Mouse (Mus musculus) heart, embryonic 15.5 days (tissue): ENCODE measurements around the gene Lsamp. TPM values are rescaled to one million over a fixed set of nuclear protein-coding genes. Genes with fewer than 3 reads are reported as not detected.

Experiments
- ATAC-seq: fragments of 200-750 bp; cut with Nextera tagmentation; replicated peaks from 2 replicates; pipeline ENCODE4 v1.8.0; 2017; ENCODE audit warnings: low read depth, moderate TSS enrichment; ENCODE audit not compliant: insufficient number of reproducible peaks, insufficient read depth, low FRiP score
- H3K27ac ChIP-seq: fragments of 300-500 bp; sonication (generic); 2 replicates; pipeline ENCODE4 v1.5.1; 2015; ENCODE audit warnings: mild to moderate bottlenecking, inconsistent platforms
- H3K27me3 ChIP-seq: fragments of 300-500 bp; sonication (generic); 2 replicates; pipeline ENCODE4 v1.6.1; 2015; ENCODE audit warnings: inconsistent platforms
- H3K36me3 ChIP-seq: fragments of 300-500 bp; sonication (generic); 2 replicates; pipeline ENCODE4 v1.6.1; 2015; ENCODE audit warnings: mild to moderate bottlenecking, inconsistent platforms
- H3K4me1 ChIP-seq: fragments of 300-500 bp; sonication (generic); replicated peaks from 2 replicates; pipeline ENCODE4 v1.6.1; 2015; ENCODE audit warnings: inconsistent platforms
- H3K4me2 ChIP-seq: fragments of 300-500 bp; sonication (generic); 2 replicates; pipeline ENCODE4 v1.6.1; 2015; ENCODE audit warnings: inconsistent platforms, mild to moderate bottlenecking, moderate library complexity
- H3K4me3 ChIP-seq: fragments of 300-500 bp; sonication (generic); 2 replicates; pipeline ENCODE4 v1.5.1; 2015; ENCODE audit warnings: mild to moderate bottlenecking, inconsistent platforms
- H3K9ac ChIP-seq: fragments of 300-500 bp; sonication (generic); 2 replicates; pipeline ENCODE4 v1.6.1; 2015; ENCODE audit warnings: mild to moderate bottlenecking, inconsistent platforms
- H3K9me3 ChIP-seq: fragments of 300-500 bp; sonication (generic); replicated peaks from 2 replicates; pipeline ENCODE4 v1.6.1; 2016; ENCODE audit warnings: inconsistent platforms
- WGBS: fragments of 180-500 bp; shearing (Covaris S2); methylation state at CpG from one replicate; pipeline ENCODE4 v1.1.7; 2015; ENCODE audit warnings: mixed read lengths; 5-methylcytosine and 5-hydroxymethylcytosine counted together
- polyA plus RNA-seq: library from polyadenylated mRNA; unstranded; fragments of >200 nt; fragmentation: Nextera tagmentation; extraction: Ambion mirVana; gene quantifications from 2 replicates; pipeline ENCODE4 v1.2.1, GENCODE M21; 2015

Lsamp gene
- polyA plus RNA-seq, 1 experiment from 2014 or later = 1.7 TPM

DNA sequence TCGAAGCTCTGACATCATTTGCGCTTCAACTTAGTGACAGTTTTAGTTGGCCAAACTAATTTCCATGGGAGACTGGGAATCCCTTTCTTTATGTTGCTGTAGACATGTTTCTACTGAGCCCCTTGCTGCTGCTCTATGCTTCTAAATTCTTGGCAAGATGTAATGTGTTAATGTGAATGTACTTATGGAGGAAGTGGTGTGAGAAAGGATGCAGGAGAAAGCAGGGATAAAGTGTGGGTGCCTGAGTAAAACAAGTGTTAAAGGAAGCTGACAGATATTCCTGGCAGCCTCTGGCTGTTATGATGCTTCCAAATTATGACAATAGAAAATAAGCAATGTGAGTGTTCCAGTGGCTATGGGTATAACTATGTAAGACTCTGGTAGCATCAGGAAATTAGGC lies 1140.9 kb downstream of the Lsamp start:
- 91% methylated on average over 2 of the region's 2 CpGs for WGBS

DNA sequence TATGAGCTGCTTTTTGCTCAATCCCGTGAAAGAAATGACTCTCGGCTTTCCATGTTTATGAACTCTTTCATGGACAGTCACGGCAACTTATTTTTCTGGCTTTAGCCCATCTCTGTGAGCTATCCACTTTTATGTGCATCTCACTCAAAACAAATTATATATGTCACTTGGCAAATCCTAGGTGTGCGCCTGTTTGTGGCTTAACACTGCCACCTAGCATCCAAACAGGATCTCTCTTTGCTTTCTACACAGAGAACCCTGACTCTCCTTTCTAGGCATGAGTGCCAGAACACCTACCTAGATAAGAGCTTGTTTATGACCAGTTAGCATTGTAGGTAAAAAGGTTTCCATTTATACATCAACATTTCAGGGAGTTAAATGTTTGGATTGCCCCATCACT lies 1146.9 kb downstream of the Lsamp start:
- Histone ChIP-seq H3K4me2 (no peak overlapping the region), H3K27me3 (no peaks in the 10 kb centered on the region), H3K27ac (no peak overlapping the region), H3K36me3 (no peaks in the 10 kb centered on the region), H3K4me3 (no peak overlapping the region), H3K9ac (no peak overlapping the region), H3K4me1 (no peaks in the 10 kb centered on the region), H3K9me3 (no peaks in the 10 kb centered on the region)
- WGBS = 72% methylated on average over 4 of the region's 4 CpGs
- ATAC-seq = no peak

More for the DNA sequence above, 1140.9 kb downstream of the Lsamp start:
- no peaks in the 10 kb centered on the region for H3K27me3 ChIP-seq
- no peak overlapping the region for H3K9ac ChIP-seq
- H3K4me2 ChIP-seq = no peak overlapping the region
- no peaks in the 10 kb centered on the region for H3K9me3 ChIP-seq
- no peak for ATAC-seq
- no peaks in the 10 kb centered on the region for H3K36me3 ChIP-seq
- H3K4me3 ChIP-seq = no peak overlapping the region
- H3K27ac ChIP-seq = no peak overlapping the region
- H3K4me1 ChIP-seq = no peaks in the 10 kb centered on the region

DNA sequence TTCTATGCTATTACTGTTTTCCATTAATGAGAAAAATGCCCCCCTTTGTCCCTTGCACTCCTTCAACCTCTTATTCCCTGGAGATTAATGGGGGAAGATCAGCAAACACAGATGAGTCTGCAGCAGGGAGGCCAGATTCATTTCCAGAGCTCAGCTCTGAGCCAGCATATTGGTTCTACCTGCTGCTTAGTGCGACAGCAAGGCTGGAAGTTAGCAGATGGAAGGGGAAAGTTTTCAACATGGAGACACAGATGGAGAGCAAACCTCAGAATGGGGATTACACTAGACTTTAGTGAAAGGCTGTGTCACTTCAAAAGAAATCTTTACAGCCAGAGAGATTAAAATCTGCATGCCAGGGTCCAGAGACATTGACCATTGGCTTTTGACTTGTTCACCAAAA lies 1188.7 kb downstream of the Lsamp start:
- no peaks in the 10 kb centered on the region for H3K9me3 ChIP-seq
- H3K9ac ChIP-seq = no peak overlapping the region
- 91% methylated on average over 1 of the region's 1 CpGs for WGBS
- H3K36me3 ChIP-seq = no peaks in the 10 kb centered on the region
- H3K27me3 ChIP-seq = no peaks in the 10 kb centered on the region
- no peak for ATAC-seq
- no peak overlapping the region for H3K4me3 ChIP-seq
- H3K27ac ChIP-seq = no peak overlapping the region
- no peak overlapping the region for H3K4me2 ChIP-seq
- no peaks in the 10 kb centered on the region for H3K4me1 ChIP-seq

DNA sequence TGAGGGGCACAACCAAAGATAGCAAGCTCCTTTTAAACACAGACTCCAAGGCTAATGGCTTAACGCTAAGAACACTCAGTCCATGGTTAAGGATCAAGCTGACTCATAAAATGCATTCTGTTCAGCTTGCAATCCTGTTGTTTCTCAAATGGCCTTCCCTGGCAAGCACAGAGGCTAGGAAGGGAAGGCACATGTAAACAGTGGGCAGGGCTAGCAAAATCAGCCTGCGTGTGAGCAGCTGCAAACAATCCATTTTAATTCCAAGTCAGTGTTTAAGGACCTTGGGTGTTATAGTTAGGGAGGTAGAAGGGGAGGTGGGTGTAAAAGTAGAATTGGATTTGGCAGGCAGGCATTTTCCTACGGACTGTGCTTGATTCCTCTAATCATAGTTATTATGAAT lies 1195.4 kb downstream of the Lsamp start:
- no peak for ATAC-seq
- no peaks in the 10 kb centered on the region for H3K9me3 ChIP-seq
- H3K4me2 ChIP-seq = no peak overlapping the region
- no peak overlapping the region for H3K9ac ChIP-seq
- no peaks in the 10 kb centered on the region for H3K36me3 ChIP-seq
- no peak overlapping the region for H3K27ac ChIP-seq
- 70% methylated on average over 3 of the region's 3 CpGs for WGBS
- no peak overlapping the region for H3K4me3 ChIP-seq
- H3K27me3 ChIP-seq = no peaks in the 10 kb centered on the region
- H3K4me1 ChIP-seq = no peaks in the 10 kb centered on the region

DNA sequence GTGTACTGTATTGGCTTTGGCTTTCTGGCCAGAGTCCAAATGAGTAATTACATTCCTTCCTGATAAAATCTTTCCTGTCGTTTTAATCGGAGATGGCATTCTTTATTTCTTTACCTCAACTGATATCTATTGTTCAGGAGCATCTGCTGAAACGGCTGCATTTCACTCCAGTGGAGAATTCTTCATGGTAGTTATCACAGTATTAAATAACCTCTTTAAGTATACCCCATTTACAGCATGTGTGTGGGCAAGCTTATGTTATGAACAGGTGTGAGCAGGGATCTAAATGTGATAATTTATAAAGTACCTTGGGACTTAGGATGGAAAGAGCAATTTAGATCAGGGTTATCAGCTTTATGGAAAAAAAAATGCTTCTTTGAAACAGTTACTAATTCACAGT lies 1196.7 kb downstream of the Lsamp start:
- H3K9me3 ChIP-seq = no peaks in the 10 kb centered on the region
- no peaks in the 10 kb centered on the region for H3K27me3 ChIP-seq
- H3K4me3 ChIP-seq = no peak overlapping the region
- H3K9ac ChIP-seq = no peak overlapping the region
- H3K4me1 ChIP-seq = no peaks in the 10 kb centered on the region
- H3K27ac ChIP-seq = no peak overlapping the region
- H3K36me3 ChIP-seq = no peaks in the 10 kb centered on the region
- H3K4me2 ChIP-seq = no peak overlapping the region
- ATAC-seq = no peak
- 50% methylated on average over 3 of the region's 3 CpGs for WGBS

DNA sequence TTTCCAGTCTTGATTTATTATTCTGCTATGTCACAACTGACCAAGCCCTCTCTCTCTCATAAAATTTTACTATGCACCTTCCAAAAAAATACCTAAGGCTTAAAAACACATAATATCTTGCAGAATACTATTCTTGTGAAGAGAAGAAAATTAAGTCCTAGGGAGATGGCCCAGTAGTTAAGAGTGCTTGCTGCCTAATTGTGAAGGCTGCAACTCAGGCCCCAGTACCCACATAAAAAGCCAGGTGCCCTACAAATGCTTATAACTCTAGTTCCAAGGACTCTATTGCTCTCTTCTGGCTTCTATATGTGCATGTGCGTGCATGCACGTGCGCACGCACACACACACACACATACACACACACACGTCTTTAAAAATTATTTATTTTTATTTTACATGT lies 1225.9 kb downstream of the Lsamp start:
- no peaks in the 10 kb centered on the region for H3K9me3 ChIP-seq
- H3K4me1 ChIP-seq = no peaks in the 10 kb centered on the region
- H3K36me3 ChIP-seq = no peaks in the 10 kb centered on the region
- H3K4me3 ChIP-seq = no peak overlapping the region
- 92% methylated on average over 5 of the region's 5 CpGs for WGBS
- no peak overlapping the region for H3K27ac ChIP-seq
- no peaks in the 10 kb centered on the region for H3K27me3 ChIP-seq
- no peak overlapping the region for H3K9ac ChIP-seq
- no peak for ATAC-seq
- no peak overlapping the region for H3K4me2 ChIP-seq

DNA sequence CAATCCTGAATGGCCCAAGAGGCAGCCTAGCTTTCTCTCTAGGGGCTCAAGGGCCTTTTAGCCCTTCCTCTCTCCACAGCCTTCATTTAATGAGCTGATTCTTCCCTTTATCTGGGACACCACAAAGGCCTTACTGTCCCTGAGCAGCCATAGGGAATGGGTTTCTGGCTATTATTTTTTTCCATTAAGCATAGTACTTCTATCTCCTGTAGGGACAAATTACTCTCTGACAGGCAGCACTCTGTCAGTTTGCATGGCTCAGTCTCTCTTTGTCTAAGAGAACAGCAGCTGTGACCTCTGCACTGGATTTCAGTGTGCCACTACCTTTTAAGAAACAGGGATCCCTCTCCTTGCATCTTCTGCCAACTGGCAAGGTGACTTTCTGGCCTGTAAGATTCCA lies 1251.7 kb downstream of the Lsamp start:
- no peak overlapping the region for H3K27ac ChIP-seq
- H3K9ac ChIP-seq = no peak overlapping the region
- no peak overlapping the region for H3K4me2 ChIP-seq
- H3K4me1 ChIP-seq = no peaks in the 10 kb centered on the region
- no peaks in the 10 kb centered on the region for H3K9me3 ChIP-seq
- H3K27me3 ChIP-seq = no peaks in the 10 kb centered on the region
- no peak for ATAC-seq
- no peak overlapping the region for H3K4me3 ChIP-seq
- H3K36me3 ChIP-seq = no peaks in the 10 kb centered on the region

DNA sequence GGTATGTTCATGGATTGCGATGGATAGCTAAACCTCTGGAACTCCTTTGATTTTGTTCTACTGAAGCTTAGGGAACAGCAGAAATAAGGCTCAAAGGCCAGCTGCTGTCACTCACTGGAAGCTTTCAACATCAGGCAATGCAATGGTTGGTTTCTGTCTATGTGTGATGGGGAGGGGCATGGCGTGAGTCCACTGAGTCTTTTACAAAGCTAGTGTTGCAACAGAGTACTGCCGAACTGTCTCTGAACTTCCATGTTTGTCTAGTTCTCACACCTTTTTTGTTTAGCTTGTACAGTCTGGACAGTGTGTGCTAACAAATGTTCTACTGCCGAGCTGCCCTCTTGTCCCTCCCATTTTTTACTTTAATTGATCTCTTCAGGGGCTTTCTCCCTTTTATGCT lies 1258.7 kb downstream of the Lsamp start:
- no peak overlapping the region for H3K9ac ChIP-seq
- H3K4me1 ChIP-seq = no peaks in the 10 kb centered on the region
- H3K4me3 ChIP-seq = no peak overlapping the region
- ATAC-seq = no peak
- H3K4me2 ChIP-seq = no peak overlapping the region
- H3K27me3 ChIP-seq = no peaks in the 10 kb centered on the region
- no peak overlapping the region for H3K27ac ChIP-seq
- 51% methylated on average over 4 of the region's 4 CpGs for WGBS
- no peaks in the 10 kb centered on the region for H3K9me3 ChIP-seq
- no peaks in the 10 kb centered on the region for H3K36me3 ChIP-seq

DNA sequence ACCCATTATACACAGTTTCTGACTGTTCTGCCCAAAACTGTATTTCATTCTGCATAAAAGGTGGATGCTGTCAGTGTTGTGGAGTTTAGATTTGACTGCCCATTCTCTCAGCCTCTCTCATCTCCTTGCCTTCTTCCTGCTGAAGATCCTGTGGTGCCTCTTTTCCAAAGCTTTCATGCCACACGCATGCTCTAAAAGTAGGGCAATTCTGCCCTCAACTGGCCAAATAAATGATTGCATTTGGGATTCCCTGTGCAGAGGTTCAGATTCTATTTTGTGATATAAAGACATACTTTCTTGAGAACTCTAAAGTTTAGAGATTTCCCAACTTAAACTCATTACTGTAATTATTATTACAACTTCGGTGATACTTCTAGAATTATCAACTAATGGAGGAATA lies 1260.5 kb downstream of the Lsamp start:
- Histone ChIP-seq H3K9me3 (no peaks in the 10 kb centered on the region), H3K4me3 (no peak overlapping the region), H3K4me1 (no peaks in the 10 kb centered on the region), H3K27ac (no peak overlapping the region), H3K27me3 (no peaks in the 10 kb centered on the region), H3K4me2 (no peak overlapping the region), H3K36me3 (no peaks in the 10 kb centered on the region), H3K9ac (no peak overlapping the region)
- no peak for ATAC-seq
- 9% methylated on average over 2 of the region's 2 CpGs for WGBS

DNA sequence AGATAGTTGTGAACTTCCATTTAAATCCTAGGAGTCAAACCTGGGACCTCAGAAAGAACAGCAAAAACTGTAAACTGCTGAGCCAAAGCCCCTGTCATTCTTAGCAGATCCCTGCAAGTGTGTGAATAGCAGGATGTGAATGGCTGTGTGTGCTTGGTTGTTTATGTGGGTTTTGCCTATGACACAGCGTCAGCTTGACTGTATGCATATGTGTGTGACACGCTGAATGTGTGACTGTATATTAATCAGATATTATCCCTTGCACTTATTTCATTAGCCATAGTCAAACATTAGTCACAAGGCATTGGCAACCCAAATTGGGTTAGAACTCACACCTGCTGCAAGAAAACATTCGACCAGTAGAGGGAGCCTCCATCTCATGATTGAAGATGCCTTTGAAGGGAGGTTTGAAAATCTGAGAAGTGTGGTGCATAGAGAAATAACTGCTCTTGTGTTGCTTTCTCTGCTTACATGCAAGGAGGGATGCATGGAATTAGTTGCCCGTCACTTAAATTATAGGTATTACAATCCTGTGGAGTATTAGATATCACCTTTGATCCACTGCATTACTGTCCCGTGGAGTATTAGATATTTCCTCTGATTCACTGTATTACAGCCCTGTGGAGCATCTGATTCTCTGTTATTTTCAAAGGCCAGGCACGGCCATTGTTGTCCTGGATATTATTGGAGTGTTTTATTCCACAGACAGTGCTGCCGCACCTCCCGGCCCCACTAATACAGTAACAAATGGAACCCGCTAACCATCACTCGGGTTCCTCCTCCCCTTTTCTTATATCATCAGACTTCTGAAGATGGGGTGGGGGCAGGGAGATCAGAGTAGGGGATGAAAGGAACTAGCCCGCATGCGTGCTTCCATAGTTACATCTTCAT lies 1274.2 kb downstream of the Lsamp start:
- Histone ChIP-seq H3K4me1 (no peaks in the 10 kb centered on the region), H3K4me2 (no peak overlapping the region), H3K36me3 (no peaks in the 10 kb centered on the region), H3K27ac (no peak overlapping the region), H3K4me3 (no peak overlapping the region), H3K9ac (no peak overlapping the region), H3K27me3 (no peaks in the 10 kb centered on the region), H3K9me3 (no peaks in the 10 kb centered on the region)
- ATAC-seq = no peak
- 53% methylated on average over 12 of the region's 12 CpGs for WGBS

DNA sequence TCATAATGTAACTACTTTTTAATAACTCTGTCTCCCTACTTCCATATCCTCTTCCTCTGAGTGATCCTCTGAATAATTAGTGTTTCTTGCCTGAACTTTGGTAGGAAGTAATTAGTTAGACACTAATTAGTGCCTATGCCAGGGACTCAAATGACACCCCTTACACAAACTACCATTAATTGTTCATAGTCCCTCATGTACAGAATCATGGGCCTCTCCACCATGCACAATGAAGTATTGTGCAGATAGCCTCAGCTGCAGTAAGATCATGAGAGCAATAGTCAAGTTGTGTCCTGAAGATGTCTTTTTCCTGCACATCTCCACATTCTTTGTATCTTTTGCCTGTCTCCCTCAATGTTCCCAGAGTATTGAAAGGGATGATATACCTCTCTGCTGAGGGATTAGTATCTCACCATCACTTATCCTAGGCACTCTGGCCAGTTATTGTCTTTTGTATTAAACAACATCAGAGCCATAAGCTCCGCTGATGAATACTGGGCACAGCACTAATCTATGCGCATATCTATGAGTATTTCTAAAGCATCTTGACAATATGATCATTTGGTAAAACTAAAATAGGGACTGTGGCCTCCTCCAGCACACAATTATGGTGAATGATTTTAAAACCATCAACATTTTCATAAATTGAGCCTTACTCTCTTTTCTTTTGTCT lies 1292.0 kb downstream of the Lsamp start:
- Histone ChIP-seq H3K9me3 (no peaks in the 10 kb centered on the region), H3K4me2 (no peak overlapping the region), H3K4me3 (no peak overlapping the region), H3K9ac (no peak overlapping the region), H3K36me3 (no peaks in the 10 kb centered on the region), H3K4me1 (no peaks in the 10 kb centered on the region), H3K27ac (no peak overlapping the region), H3K27me3 (no peaks in the 10 kb centered on the region)
- WGBS = 91% methylated on average over 2 of the region's 2 CpGs
- no peak for ATAC-seq

DNA sequence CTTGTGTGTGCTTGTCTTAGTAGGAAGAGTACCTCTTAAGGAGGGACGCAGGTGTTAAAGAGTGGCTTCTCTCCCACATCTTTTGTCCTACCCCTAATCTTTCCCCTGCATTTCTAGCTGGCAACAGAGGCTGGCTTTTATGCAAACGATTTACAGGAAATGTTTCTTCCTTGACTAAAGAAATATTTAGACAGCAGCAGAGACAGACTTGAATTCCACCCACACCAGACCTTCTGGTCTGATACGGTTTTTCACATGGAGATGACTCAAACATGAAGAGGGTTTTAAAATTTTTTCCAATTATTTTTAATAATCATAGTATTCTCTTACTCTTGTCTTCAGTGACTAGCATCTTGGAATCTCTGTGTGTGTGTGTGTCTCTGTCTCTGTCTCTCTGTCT lies 1333.8 kb downstream of the Lsamp start:
- WGBS = 61% methylated on average over 3 of the region's 3 CpGs
- no peaks in the 10 kb centered on the region for H3K36me3 ChIP-seq
- no peak for ATAC-seq

More for the DNA sequence above, 1333.8 kb downstream of the Lsamp start:
- no peaks in the 10 kb centered on the region for H3K9me3 ChIP-seq
- no peak overlapping the region for H3K27ac ChIP-seq
- no peak overlapping the region for H3K9ac ChIP-seq
- no peaks in the 10 kb centered on the region for H3K4me1 ChIP-seq
- H3K4me2 ChIP-seq = no peak overlapping the region
- H3K27me3 ChIP-seq = no peaks in the 10 kb centered on the region
- H3K4me3 ChIP-seq = no peak overlapping the region
